Mouse (Mus musculus) urinary bladder, postnatal 4 days (tissue): ENCODE measurements around the gene Cecr2.
A peak's percentile ranks its signal among the peaks of the same experiment; 100 is the strongest.

ENCODE experiments used
- DNase-seq, 2 experiments: peaks; one replicate each; pipeline ENCODE4 v3.0.0; 2021 to 2022; ENCODE audit warnings: low spot score in 2 of 2

Cecr2 gene

DNA sequence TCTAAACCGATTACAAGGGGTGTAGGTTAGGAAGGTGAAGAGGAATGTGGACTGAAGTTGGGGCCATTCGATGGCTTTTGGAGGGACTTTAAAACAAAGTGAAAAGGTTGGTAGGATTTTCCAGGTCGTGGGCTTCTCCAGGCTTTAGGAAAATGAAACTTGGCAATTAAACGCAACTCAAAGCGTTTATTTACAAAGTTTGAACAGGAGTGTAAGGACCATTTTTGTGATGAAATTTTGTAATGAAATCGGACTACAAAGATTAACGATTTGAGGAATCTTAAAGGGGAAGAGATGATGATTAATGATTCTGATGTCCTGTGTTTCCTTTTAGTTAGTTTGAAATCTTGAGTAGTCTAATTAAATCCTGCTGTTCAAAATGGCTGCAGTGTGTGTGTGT lies 1.7 kb downstream of the Cecr2 start:
- DNase-seq, result no peak

DNA sequence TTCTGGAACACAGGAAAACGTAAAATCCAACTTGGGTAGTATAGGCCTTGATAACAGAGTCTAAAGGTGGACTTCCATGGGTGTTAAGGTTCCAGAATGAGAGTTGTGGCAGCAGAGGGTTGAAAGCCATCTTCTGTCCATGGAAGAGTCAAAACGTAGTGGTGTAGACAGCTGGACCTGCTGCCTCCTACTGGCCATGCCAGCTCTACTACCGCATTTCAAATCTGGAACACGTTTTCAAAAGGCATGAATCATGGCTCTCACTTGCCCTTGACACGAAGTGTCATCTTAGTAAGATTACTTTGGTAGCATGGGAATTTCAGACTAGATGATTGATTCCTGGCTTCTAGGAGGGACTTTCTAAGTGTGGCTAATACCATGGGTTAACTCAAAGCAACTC lies 8.0 kb downstream of the Cecr2 start:
- no peak for DNase-seq

DNA sequence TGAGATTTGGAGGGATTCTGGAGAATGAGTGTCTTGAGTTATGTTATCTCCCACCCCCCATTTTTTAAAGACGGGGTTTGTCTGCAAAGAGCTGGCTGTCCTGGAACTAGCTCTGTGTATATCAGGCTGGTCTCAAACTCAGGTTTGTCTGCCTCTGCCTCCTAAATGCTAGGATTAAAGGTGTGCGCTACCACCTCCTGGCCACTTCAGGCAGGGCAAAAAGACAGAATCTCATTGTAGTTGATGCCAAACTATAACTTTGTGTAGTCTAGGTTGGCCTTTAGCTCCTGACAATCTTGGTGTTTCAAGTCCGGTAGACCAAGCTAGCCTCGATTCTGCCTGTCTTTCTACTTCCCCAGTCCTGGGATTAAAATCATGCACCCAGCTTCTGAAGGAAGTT lies 8.7 kb downstream of the Cecr2 start:
- DNase-seq, result no peak

DNA sequence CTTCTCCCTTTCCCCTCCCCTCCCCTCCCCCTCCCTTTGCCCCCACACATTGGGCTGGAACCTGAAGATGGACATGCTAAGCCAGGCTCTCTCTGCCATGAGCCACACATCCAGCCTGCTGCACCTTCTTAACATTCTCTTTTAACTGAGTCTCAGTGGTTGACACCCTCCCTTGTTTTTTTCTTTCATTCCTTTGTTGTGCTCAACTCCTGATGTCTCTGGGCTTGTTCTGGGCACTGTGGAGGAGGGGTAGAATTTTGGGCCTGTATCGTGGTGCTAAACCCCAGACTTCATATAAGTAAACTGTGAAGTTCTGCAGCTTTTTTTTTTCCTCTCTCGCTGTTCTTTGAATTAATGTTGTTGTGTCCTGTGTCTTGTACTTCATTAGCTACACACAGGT lies 9.8 kb downstream of the Cecr2 start:
- no peak for DNase-seq

DNA sequence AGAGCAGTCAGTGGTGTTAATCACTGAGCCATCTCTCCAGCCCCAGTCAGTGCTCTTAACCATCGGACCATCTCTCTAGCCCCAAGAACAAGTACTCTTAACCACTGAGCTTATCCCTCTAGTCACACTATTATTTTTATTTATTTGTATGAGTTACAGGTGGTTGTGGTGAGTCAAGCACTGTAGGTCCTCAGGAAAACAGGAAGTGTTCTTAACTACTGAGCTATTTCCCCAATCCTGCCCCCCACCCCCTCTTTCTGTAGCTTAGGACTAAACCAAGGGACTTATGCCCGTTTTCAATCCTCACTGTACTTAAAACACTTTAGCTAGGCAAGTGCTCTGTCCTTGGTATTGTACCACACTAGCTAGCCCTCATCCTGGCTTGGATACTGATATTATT lies 17.2 kb downstream of the Cecr2 start:
- DNase-seq, result no peak

DNA sequence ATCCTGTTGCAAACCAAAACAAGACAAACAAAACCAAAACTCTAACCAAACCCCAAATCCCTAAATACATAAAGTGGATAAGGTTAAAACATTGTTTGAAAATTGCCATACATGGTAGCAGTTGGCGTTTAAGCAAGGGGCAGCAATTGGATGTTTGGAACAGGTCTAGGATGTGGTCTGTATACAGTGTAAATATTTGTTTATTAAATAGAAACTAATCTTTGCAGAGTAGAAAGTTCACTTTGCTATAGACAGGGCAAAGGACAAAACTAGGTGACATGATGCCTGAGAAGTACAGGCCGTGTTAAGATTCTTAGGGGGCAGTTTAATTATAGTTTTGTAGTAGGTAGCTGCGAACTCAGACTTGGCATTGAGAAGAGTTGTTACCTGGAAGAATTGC lies 18.6 kb downstream of the Cecr2 start:
- DNase-seq, result no peak

DNA sequence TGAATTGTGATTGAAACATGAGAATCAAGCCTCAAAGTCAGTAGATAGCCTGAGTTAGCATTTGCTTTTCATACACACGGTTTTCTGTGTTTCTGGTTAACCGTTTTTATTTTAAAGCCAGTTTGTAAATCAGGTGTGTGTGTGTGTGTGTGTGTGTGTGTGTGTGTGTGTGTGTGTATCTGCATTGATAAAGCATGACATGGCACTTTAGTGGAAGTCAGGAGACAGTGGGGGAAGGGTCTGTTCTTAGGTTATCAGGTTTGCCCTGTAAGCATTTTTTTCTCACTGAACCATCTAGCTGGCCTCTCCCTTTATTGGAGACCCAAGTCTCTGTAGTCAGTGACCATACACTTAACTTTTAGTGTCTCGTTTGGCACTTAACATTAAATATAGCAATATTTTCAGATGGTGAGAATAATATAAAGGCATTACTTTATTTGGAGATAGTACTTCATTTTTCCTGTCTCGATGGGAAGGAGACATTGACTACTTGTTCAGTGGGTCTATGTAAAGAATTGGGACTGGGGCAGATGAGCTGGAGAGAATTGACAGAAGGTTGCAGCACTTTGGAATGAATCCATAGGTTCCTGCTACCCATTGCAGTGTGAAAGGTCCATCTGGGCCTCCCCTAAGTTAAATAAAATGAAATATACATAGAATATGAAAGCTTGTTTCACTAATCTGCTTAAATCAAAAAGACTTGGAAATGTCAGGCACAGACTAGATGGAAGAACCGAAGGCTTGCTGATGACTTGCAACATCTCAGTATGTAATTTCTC lies 20.9 kb downstream of the Cecr2 start:
- DNase-seq, result no peak

DNA sequence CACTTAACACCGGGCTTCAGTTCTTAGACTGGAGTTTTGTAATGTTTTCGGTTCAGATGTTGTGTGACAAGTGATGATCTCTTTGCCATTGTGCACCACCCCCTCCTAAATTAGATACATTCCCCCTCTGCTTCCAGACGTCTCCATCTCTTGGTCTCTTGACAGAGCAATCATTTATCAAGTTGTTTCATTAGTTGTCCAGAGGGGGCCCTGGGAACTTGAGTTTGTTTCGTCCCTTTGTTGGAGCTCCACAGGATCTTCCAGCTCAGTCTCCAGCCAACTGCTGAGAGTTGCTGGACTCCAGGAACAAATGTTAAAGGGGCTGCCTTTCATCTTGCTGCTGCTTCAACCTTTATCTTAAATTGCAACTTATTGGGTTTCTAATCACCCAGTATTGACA lies 34.1 kb downstream of the Cecr2 start:
- DNase-seq, result no peak

DNA sequence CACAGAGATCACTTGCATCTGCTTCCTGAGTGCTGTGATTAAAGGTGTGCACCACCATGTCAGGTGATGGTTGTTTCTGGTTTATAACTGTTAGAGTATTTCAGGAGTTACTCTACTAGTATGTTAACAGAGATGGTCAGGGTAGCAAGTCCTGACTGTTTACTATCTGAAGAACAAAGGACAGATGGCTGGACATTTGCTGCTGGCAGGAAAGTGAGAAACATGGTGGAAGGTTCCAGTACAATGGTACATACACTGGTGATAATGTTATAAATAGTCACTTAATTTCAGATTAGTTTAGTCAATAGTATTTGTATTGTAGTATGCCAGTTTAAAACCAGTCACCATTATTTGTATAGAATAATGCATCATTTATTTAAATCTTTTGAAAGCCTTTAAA lies 38.2 kb downstream of the Cecr2 start:
- no peak for DNase-seq

DNA sequence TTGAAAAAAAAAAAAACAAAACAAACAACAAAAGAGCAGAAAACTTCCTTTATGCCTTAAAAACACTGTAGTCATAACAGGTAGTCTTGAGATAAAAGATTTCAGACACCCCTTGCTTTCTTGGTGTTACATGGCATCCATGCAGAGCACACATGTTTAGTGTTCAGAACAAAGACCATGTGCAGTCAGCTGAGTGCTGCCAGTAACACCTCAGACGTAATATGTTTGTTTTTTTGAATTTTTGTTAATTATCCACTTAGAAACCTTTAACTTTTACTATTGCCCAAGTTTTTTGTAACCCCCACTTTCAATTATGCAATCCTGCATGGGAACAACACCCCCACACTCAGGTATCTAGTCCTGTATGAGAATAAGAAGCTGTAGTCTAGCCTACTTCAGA lies 42.6 kb downstream of the Cecr2 start:
- no peak for DNase-seq

DNA sequence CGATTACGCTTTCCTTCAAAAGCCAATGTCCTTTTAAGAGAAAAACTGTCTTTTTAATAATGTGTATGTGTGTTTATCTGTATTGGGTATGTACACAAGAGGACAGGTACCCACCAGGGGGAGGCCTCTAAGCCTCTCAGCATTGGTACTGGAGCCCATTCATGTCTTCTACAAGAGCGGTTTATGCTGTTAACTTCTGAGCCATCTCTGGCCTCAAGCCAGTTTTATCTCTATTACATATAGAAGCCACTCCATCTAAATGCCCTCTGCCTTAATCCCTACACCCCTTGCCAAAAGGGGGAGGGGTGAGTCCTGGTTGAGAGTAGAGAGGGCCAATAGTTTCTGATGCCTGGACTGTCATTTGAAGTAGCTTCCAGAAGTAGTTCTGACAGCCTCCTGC lies 48.6 kb downstream of the Cecr2 start:
- no peak for DNase-seq

DNA sequence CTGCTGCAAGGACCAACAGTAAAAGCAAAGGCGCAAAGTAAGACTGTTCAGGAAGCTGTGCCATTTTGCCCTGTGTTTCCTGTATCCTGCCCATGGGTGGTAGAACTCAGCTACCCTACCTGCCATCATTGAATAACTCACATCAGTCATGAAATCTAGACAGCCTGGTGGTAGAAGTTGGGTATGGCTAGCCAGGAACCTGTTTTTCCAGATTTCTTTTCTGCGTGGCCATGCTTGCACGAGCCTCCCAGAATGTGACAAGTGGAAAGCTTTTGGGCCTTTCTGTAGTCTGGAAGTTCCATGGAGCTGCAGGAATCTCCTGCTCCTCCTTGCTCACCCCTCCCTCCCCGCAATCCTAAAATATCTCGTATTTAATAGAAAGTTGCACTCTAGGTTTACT lies 49.1 kb downstream of the Cecr2 start:
- peak in 1 of 2 experiments; percentile 16 for DNase-seq

DNA sequence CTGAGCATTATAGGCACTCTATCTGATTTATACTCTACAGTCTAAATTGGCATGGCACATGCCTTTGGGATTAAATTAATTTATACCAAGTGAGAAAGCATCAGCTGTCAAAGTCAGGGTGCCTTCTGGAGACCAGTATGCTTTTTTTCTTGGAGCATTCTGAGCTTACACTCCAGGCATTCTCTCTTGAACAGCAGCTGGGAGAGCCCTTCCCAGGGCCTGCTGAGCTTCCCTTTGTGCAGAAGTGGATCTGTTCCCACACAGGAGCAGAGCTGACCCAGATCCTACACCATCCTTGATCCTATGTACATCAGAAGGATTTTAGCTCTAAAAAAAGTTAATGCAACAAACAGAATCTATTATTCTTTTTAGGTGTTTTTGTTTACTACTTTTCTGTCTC lies 49.7 kb downstream of the Cecr2 start:
- no peak for DNase-seq

DNA sequence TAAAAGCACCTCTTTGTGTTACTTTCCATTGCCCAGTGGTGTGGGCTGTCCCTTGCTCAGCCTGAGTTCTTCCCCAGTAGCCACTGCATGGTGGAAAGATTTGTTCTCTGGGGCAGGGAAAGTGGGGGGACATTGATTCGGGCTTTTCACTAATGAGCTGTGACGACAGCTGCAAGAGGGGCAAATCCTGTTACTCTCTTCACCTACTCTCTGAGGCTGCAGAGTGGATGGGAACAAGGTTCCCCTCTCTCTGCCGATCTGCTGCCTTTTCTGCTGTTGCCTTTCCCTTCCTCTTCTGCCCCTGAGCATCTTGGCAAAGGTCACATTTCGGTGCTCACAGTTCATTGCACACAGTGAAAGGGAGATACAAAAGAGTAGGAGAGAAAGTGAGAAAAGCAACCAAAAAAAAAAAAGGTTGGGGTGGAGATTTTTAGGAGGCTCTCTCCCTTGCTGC lies 50.4 kb downstream of the Cecr2 start:
- no peak for DNase-seq

DNA sequence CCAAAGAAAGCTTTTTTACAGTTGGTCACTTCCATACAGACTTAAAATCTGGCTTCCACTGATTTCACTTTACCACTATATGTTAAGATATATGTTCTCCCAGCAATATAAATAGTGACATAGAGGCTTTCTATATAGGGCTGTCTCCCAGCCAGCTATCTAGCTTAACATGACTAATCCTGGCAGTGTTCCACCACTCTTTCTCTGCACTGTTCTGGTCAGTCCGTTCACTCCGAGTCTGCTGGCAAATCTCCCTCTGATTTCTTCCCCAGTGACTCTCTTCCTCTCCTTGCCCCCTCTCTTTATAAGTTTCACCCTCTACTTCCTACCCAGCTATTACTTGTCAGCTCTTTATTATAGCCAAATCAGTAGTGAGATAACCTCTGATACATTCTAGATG lies 59.8 kb downstream of the Cecr2 start:
- no peak for DNase-seq

DNA sequence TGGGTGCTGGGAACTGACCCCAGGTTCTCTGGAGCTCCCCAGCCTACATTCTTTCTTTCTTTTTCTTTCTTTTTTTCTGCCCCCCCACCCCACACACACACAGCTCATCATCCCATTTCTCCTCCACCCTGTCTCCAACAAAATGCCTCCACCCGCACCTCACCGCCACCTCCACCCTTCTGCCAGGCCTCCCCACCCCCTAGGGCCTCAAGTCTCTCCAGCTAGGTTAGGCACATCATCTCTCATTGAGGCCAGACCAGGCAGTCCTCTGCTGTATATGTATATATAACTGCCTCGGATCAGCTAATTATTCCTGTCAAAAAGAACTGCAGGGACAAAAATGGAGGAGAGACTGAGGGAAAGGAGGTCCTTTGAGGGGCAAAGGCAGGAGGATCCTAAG lies 69.8 kb downstream of the Cecr2 start:
- DNase-seq, result no peak

DNA sequence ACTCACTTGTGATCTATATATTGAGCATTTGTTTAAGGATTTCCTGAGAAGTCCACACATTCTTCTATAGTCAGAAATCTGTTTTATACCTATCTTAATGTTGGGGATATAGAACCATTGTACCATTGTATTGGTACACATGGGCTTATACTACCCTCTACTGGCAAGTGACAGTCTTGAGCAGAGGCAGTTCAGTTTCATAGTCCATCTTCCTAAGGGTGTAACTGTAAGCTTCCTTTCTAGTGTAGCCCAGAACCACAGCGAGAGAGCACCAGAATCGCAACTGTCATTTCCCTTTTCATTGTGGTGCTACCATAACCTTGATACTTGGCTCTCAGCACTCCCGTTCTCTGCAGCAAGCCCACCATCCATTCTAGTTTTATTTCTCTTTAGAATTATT lies 70.4 kb downstream of the Cecr2 start:
- DNase-seq, result no peak

DNA sequence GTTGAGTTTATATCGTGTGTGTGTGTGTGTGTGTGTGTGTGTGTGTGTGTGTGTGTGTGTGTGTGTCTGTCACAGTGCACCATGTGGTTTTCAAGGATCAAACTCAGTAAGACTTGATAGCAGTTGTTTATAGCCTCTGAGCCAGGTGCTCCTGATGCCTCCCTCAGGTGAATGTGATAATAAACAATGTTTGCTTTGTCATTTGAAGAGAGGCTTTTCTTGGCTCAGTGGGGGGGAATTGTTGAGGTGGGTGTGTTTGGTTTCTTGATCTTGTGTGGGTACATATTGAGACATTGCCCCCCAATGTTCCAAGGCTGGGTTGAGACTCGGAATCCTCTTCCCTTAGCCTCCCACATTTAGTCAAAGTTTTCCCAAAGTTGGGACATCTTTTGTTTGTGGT lies 77.0 kb downstream of the Cecr2 start:
- DNase-seq, result no peak

DNA sequence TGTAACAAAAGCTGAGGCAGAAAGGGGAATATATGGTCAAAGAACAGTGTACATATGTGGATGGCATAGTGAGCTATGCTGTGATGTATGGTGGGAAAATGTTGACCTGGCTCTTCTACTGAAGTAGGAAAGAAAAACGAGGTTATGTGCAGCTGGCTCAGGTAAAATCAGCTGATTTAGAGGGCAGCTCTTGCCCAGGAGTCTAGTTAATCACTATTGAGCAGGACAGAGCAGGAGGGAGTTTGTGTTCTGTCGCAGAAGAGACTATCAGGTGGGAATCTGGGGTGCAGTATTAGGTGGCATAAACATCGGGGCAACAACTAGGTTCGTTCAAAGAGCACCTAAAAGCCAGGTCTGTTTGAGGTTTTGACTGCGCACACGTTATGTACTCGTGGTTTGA lies 78.1 kb downstream of the Cecr2 start:
- no peak for DNase-seq

DNA sequence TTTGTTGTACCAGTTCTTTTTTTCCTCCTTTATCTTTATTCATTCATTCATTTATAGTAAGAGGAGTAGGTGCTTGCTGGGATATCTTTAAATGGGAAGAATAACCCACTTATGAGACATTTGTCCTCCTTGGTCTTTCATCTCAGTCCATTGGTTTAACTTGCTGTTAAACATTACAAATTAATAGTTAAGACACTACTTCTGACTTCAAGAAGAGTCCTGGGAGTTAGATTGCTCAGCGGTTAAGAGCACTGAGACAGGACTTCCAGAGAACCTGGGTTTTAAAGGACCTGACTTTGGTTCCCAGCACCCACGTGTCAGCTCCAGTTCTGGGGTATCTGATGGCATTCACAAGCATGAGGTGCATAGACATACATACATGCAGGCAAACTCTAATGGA lies 80.2 kb downstream of the Cecr2 start:
- DNase-seq, result no peak

DNA sequence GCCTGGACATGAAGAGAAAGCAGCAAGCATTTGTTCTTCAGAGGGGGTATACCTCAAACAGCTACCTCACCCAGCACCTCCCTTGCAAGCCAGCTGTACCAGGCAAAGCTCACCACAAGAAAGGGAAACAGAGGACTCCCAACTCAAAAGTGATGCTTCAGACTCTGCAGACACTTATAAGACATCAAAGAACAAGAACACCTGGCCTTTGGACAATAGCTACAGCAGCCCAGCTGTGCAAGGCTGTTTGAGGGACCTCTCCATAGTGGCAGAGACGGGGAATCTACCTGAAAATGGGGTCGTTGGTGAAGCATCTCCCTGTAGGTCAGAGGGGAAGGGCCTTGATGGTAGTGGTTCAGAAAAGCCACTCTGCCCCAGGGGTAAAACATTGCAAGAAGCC lies 95.0 kb downstream of the Cecr2 start:
- no peak for DNase-seq

DNA sequence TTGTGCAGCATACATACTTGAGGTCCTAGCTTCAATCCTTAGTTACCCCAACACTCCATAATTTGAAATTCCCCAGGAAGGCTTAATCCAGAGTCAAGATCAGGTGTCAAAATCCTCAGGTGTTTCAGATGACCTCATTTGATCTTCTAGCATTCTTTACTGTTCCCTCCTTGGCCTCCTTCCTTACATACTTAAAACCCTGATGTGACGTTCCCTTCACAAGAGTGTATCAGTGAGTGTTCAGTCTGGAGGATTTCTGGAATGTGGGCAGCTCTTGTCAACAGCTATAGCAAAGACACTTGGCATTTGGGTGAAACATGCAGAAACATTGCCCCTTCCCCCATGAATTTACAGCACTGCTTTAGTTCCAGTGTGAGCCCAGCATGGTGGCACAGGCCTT lies 103.8 kb downstream of the Cecr2 start:
- no peak for DNase-seq

DNA sequence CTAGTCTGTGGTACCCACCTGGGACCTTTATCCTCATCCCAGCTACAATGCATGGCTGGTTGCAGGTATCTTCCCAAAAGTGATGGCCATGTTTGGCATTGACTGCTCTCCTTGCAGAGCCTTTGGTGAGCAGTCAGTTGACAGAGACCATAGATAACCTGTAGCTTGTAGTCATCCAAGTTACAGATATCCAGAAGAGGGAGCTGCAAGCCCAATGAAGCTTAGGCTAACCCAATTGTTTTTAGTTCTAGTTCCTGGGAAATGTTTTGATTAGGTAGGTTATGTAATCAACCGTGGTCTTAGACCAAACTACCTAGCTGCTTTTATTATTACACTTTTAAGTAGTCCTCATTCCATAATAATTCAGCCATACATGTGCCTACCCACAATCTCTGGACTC lies 105.2 kb downstream of the Cecr2 start:
- DNase-seq, result no peak

DNA sequence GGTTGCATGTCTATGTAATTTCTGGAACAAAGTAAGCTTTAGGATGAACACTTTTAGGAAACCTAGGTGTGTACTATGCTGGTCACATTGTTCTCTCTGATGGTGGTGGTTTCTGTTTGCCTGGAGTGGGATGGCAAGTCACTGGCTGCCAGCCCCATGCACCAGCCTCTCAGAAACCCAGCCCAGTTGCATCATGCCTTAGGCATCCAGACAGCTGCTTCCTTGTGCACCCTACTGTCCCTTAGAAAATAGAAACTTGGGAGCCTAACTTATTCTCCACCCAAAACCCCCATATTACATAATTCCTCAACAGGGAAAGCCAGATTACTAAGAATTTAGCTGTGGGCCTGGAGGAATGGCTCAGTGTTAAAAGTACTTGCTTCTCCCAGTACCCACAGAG lies 105.9 kb downstream of the Cecr2 start:
- DNase-seq, result no peak
